Mouse (Mus musculus) intestine, embryonic 15.5 days (tissue): ENCODE results near the gene Nsmf. TPM values are rescaled to one million over a fixed set of nuclear protein-coding genes. Genes with fewer than 3 reads are reported as not detected.

ENCODE experiments used
- ATAC-seq: fragments of 200-750 bp; cut with Nextera tagmentation; 2 replicates; pipeline ENCODE4 v1.8.0; 2017; ENCODE audit warnings: moderate TSS enrichment, moderate library complexity
- H3K27ac ChIP-seq: fragments of 300-500 bp; sonication (generic); 2 replicates; pipeline ENCODE4 v1.5.1; 2015; ENCODE audit warnings: mild to moderate bottlenecking, inconsistent platforms
- H3K27me3 ChIP-seq: fragments of 300-500 bp; sonication (generic); replicated peaks from 2 replicates; pipeline ENCODE4 v1.6.1; 2015; ENCODE audit warnings: inconsistent platforms
- H3K36me3 ChIP-seq: fragments of 300-500 bp; sonication (generic); 2 replicates; pipeline ENCODE4 v1.6.1; 2015; ENCODE audit warnings: inconsistent platforms
- H3K4me1 ChIP-seq: fragments of 300-500 bp; sonication (generic); replicated peaks from 2 replicates; pipeline ENCODE4 v1.6.1; 2015; ENCODE audit warnings: inconsistent platforms
- H3K4me2 ChIP-seq: fragments of 300-500 bp; sonication (generic); replicated peaks from 2 replicates; pipeline ENCODE4 v1.6.1; 2015; ENCODE audit warnings: mild to moderate bottlenecking, inconsistent platforms
- H3K4me3 ChIP-seq: fragments of 300-500 bp; sonication (generic); replicated peaks from 2 replicates; pipeline ENCODE4 v1.5.1; 2015; ENCODE audit warnings: inconsistent platforms
- H3K9ac ChIP-seq: fragments of 300-500 bp; sonication (generic); 2 replicates; pipeline ENCODE4 v1.6.1; 2015; ENCODE audit warnings: inconsistent platforms
- H3K9me3 ChIP-seq: fragments of 300-500 bp; sonication (generic); 2 replicates; pipeline ENCODE4 v1.6.1; 2016; ENCODE audit warnings: inconsistent platforms
- WGBS: fragments of 180-500 bp; shearing (Covaris S2); methylation state at CpG from one replicate; pipeline ENCODE4 v1.1.7; 2015; 5-methylcytosine and 5-hydroxymethylcytosine counted together
- polyA plus RNA-seq: library from polyadenylated mRNA; unstranded; fragments of >200 nt; fragmentation: Nextera tagmentation; extraction: Ambion mirVana; gene quantifications from 2 replicates; pipeline ENCODE4 v1.2.1, GENCODE M21; 2015

Nsmf gene
- polyA plus RNA-seq, 1 experiment from 2014 or later: 48.8 TPM

DNA sequence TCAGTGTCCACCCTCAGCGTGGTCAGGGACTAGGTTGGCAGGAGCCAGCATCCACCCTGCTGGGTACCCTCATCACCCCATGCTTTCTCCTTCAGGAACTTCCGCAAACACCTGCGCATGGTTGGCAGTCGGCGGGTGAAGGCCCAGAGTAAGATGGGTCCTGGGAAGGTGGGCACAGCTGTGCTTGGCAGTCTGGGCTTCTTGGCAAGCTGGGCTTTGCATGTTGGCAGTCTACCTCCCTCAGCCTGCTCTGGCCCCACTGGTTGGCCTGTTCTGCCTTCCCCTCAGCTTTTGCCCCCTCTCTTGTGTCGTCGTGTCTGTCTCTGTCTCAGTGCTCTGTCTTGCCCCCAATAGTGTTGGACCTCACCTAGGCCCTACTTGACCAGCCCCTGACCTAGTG is 4.8 kb downstream of the Nsmf start:
- Histone ChIP-seq H3K4me3 (no peak overlapping the region), H3K27me3 (no peaks in the 10 kb centered on the region), H3K9me3 (no peaks in the 10 kb centered on the region), H3K27ac (no peak overlapping the region), H3K4me1 (peaks cover 15% of the 10 kb centered on the region), H3K36me3 (0 out of 2 replicates have a peak, but pooled peaks cover 5% of the 10 kb centered on the region), H3K4me2 (no peak overlapping the region), H3K9ac (no peak overlapping the region)
- ATAC-seq: no peak
- WGBS: 95% methylated on average over 7 of the region's 7 CpGs

DNA sequence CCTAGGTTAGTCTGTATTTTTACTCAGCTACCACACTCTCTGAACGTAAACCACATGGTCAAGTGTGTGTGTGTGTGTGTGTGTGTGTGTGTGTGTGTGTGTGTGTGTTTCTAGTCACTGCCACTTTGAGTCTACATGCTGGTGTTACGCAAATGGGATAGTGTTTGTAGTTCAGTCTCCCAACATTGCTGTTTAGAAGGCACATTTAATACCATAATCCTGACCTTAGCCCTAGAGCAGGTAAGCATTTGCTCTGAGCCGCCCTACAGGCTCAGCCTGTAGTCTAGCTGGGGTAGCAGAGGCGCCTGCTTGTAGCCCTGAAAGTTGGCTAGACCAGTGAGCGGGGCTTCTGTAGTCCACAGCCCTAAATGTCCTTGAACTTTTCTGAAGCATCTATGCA is 9.4 kb downstream of the Nsmf start:
- no peak for ATAC-seq
- H3K27me3 ChIP-seq: no peaks in the 10 kb centered on the region
- WGBS: 90% methylated on average over 5 of the region's 5 CpGs
- 0 out of 2 replicates have a peak, but pooled peaks cover 5% of the 10 kb centered on the region for H3K36me3 ChIP-seq
- no peak overlapping the region for H3K4me3 ChIP-seq
- H3K4me1 ChIP-seq: no peaks in the 10 kb centered on the region
- H3K4me2 ChIP-seq: no peak overlapping the region
- no peak overlapping the region for H3K9ac ChIP-seq
- no peaks in the 10 kb centered on the region for H3K9me3 ChIP-seq
- H3K27ac ChIP-seq: no peak overlapping the region

DNA sequence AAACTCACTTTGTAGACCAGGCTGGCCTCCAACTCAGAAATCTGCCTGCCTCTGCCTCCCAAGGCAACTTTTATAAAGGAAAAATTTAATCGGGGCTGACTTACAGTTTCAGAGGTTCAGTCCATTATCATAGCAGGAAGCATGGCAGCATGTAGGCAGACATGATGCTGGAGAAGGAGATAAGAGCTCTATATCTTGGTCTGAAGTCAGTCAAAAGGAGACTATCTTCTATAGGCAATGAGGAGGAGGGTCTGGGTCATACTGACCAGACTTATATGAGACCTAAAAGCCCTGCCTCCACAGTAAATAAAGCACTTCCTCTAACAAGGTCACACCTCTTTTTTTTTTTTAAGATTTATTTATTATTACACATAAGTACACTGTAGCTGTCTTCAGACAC is 10.1 kb downstream of the Nsmf start:
- H3K9me3 ChIP-seq: no peaks in the 10 kb centered on the region
- H3K27me3 ChIP-seq: no peaks in the 10 kb centered on the region
- 86% methylated on average over 1 of the region's 1 CpGs for WGBS
- H3K36me3 ChIP-seq: 0 out of 2 replicates have a peak, but pooled peaks cover 5% of the 10 kb centered on the region
- H3K4me2 ChIP-seq: no peak overlapping the region
- ATAC-seq: no peak
- H3K4me1 ChIP-seq: no peaks in the 10 kb centered on the region
- H3K4me3 ChIP-seq: no peak overlapping the region
- H3K27ac ChIP-seq: no peak overlapping the region
- no peak overlapping the region for H3K9ac ChIP-seq

DNA sequence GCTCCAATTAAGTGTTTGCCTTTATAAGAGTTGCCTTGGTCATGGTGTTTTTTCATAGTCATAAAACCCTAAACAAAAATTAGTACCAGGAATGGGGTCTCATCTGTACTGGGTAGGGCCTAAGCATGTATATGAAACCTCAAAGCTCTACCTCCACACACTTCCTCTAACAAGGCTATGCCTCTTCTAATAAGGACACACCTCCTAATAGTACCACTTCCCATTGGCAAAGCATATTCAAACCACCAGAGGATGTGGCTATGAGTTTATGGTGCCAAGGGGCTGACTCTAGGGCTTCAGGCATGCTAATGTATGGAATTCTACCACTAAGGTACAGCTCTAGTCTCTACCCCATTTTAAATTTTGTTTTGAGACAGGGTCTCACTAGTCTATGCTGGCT is 11.4 kb downstream of the Nsmf start:
- Histone ChIP-seq H3K27me3 (no peaks in the 10 kb centered on the region), H3K4me1 (no peaks in the 10 kb centered on the region), H3K4me3 (no peak overlapping the region), H3K9ac (no peak overlapping the region), H3K36me3 (no peaks in the 10 kb centered on the region), H3K9me3 (no peaks in the 10 kb centered on the region), H3K27ac (no peak overlapping the region), H3K4me2 (no peak overlapping the region)
- no peak for ATAC-seq

DNA sequence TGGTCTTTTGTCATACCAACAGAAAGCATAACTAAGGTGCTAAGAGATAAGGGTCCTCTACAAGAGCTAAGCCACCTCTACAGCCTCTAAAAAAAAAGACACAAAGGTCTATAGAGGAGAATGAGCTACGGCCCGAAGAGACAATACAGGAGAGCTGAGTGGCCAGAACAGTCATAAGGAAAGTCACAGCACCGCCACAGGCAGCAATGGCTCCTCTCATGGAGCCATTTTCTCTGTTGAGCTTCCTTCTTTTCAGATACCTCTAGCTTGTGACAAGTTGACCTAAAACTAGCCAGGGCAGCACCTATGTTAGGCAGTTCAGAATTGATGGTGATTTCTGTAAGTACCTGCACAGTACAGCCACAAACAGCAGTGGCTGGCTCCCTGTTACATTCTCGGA is 12.4 kb downstream of the Nsmf start:
- Histone ChIP-seq H3K27me3 (no peaks in the 10 kb centered on the region), H3K4me1 (no peaks in the 10 kb centered on the region), H3K4me2 (no peak overlapping the region), H3K4me3 (no peak overlapping the region), H3K36me3 (no peaks in the 10 kb centered on the region), H3K9me3 (no peaks in the 10 kb centered on the region), H3K9ac (no peak overlapping the region), H3K27ac (no peak overlapping the region)
- ATAC-seq: no peak
- 78% methylated on average over 4 of the region's 4 CpGs for WGBS

DNA sequence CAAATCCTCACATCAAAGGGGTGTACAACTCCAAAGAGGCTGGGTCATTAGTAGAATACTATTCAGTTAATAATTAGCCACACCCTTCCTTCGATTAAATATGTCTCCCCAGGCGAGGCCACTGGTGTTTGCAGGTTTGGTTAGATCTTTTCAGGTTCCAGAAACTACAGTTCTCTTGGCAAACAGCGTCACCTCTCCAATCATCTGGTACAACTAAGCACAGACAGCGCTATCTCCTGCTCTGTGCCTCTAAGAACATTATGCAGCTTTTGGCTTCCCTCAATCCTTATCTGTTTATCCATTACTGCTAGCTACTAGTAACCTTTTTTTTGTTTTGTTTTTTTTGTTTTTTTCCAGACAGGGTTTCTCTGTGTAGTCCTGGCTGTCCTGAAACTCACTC is 15.4 kb downstream of the Nsmf start:
- no peaks in the 10 kb centered on the region for H3K36me3 ChIP-seq
- WGBS: 70% methylated on average over 4 of the region's 4 CpGs
- no peak for ATAC-seq
- no peak overlapping the region for H3K27ac ChIP-seq
- no peaks in the 10 kb centered on the region for H3K9me3 ChIP-seq
- no peak overlapping the region for H3K9ac ChIP-seq
- no peaks in the 10 kb centered on the region for H3K4me1 ChIP-seq
- H3K4me3 ChIP-seq: no peak overlapping the region
- H3K27me3 ChIP-seq: no peaks in the 10 kb centered on the region
- H3K4me2 ChIP-seq: no peak overlapping the region

DNA sequence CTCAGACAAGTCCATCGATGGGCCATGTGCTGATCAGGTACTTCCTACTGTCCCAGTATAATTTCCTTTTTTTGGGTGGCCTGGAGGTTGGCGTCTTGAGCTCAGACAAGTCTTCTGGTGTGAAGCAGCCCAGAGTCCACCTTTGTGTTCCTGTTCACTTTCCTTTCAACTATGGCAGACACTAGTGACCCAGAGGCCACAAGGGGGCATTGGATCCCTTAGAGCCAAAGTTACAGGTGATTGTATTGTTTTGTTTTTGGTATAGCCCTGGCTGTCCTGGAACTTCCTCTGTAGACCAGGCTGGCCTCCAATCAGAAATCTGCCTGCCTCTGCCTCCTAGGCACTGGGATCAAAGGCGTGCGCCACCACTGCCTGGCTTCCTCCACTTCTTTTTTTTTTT is 18.2 kb downstream of the Nsmf start:
- H3K27me3 ChIP-seq: no peaks in the 10 kb centered on the region
- no peak for ATAC-seq
- 0 out of 2 replicates have a peak, but pooled peaks cover 3% of the 10 kb centered on the region for H3K4me1 ChIP-seq
- H3K36me3 ChIP-seq: no peaks in the 10 kb centered on the region
- H3K9me3 ChIP-seq: no peaks in the 10 kb centered on the region
- H3K4me2 ChIP-seq: no peak overlapping the region
- 88% methylated on average over 4 of the region's 4 CpGs for WGBS
- H3K9ac ChIP-seq: no peak overlapping the region
- H3K27ac ChIP-seq: no peak overlapping the region
- no peak overlapping the region for H3K4me3 ChIP-seq

DNA sequence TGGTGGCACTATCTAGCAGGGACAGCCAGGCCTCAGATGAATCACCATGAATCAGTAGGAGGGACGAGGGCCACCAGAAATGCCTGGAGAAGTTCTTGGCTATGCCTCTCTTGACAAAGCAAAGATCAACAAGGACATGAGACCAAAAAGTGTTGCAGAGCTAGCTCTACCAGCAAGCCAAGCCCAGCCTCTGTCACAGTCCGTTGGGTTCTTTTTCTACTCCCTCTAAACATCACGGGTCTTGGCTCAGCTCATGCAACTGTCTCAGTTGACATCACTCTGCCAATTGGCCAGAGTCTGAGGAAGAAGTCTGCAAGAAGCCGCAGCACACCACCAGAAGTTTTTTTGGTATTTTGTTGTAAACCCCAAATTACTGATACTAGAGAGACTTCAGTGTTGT is 21.4 kb downstream of the Nsmf start:
- Histone ChIP-seq H3K4me1 (0 out of 2 replicates have a peak, but pooled peaks cover 3% of the 10 kb centered on the region), H3K4me2 (no peak overlapping the region), H3K9ac (no peak overlapping the region), H3K36me3 (no peaks in the 10 kb centered on the region), H3K9me3 (no peaks in the 10 kb centered on the region), H3K27me3 (no peaks in the 10 kb centered on the region), H3K4me3 (no peak overlapping the region), H3K27ac (no peak overlapping the region)
- no peak for ATAC-seq
- 61% methylated on average over 4 of the region's 4 CpGs for WGBS

DNA sequence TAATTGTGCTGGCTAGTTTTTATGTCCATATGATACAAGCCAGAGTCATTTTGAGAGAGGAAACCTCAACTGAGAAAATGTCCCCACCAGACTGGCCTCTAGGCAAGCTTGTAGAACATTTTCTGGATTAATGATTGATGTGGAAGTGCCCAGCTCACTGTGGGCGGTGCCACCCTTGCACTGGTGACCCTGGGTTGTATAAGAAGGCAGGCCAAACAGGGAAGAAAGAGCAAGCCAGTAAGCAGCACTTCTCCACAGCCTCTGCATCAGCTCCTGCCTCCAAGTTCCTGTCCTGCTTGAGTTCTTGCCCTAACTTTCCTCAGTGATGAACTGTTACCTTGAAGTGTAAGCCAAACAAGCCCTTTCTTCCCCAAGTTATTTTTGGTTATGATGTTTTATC is 24.8 kb downstream of the Nsmf start:
- no peaks in the 10 kb centered on the region for H3K9me3 ChIP-seq
- no peaks in the 10 kb centered on the region for H3K36me3 ChIP-seq
- H3K27ac ChIP-seq: peak overlapping the region; percentile 25; the same call in 1 of the 2 replicates
- H3K4me1 ChIP-seq: 0 out of 2 replicates have a peak, but pooled peaks cover 7% of the 10 kb centered on the region
- H3K4me2 ChIP-seq: no peak overlapping the region
- ATAC-seq: peak; percentile 55
- H3K9ac ChIP-seq: no peak overlapping the region
- no peak overlapping the region for H3K4me3 ChIP-seq
- H3K27me3 ChIP-seq: no peaks in the 10 kb centered on the region
- WGBS: 50% methylated on average over 1 of the region's 1 CpGs

DNA sequence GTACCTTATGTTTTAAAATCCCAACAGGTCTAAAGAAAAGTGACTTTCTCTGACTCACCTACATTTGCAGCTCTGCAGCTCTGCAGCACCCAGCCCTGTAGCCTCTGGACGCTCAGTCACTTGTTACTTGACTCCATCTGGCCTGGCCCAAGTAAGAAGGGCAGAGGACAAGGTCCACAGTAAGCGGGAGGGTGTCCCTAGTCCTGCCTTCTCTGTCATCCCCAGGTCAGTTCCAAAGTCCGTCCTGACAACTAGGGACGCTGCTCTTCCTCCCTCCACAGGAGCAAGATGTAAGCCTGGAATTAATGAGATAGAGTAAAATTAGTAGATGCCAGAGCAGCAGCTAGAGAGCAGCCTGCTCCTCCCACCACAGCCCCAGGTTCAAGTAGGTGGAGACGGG is 25.9 kb downstream of the Nsmf start, which contains the start of gene Entpd8:
Gene Entpd8 (plus strand): TSS at position 229 of the 400 bp plus-strand sequence.
- Histone ChIP-seq H3K9me3 (no peaks in the 10 kb centered on the region), H3K27me3 (no peaks in the 10 kb centered on the region), H3K4me3 (peak within 1 kb of the TSS; percentile 13; the same call in 1 of the 2 replicates), H3K4me1 (0 out of 2 replicates have a peak, but pooled peaks cover 7% of the 10 kb centered on the region), H3K27ac (peak within 1 kb of the TSS; percentile 79), H3K9ac (no peak within 1 kb of the TSS), H3K4me2 (peak within 1 kb of the TSS; percentile 34), H3K36me3 (no peaks in the 10 kb centered on the region)
- peak; percentile 89 for ATAC-seq
- WGBS: 36% methylated on average over 5 of the region's 5 CpGs

DNA sequence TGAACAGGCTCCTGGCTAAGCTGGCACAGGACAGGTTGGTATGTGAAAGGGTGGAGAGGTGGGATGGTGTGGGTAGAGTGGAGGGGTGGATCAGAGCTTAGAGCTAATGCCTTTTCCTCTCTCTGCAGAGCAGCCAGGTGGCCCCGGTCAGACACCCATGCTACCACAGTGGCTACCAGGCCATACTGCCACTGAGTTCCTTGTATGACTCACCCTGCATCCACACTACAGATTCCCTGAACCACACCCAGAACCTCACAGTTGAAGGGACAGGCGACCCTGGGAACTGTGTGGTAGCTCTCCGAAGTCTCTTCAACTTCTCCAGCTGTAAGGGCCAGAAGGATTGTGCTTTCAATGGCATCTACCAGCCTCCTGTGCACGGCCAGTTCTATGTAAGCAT is 29.5 kb downstream of the Nsmf start:
- Histone ChIP-seq H3K27me3 (no peaks in the 10 kb centered on the region), H3K9me3 (no peaks in the 10 kb centered on the region), H3K4me2 (no peak overlapping the region), H3K9ac (no peak overlapping the region), H3K4me1 (0 out of 2 replicates have a peak, but pooled peaks cover 4% of the 10 kb centered on the region), H3K27ac (no peak overlapping the region), H3K4me3 (no peak overlapping the region), H3K36me3 (no peaks in the 10 kb centered on the region)
- 79% methylated on average over 4 of the region's 4 CpGs for WGBS
- ATAC-seq: peak; percentile 44; the same call in 1 of the 2 replicates

DNA sequence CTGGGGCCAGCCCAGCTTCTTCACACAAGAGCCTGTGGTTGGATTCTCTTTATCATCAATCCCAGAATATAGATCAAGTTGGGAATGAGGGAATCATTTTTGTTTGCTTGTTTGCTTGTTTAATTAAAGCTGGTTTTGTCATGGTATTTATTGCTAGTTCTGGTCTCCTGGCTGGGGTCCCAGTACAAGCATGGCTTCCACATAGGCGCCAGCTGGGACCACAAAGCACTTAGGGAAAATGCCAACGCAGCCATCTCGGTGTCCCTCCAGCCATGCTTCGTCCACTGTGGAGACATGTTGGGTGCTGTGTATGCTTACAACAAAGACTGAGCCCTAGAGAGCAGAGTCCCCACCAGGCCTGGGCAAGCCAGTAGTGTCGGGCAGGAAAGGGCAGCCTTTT is 31.4 kb downstream of the Nsmf start:
- Histone ChIP-seq H3K36me3 (no peaks in the 10 kb centered on the region), H3K27me3 (no peaks in the 10 kb centered on the region), H3K4me2 (no peak overlapping the region), H3K9ac (no peak overlapping the region), H3K4me1 (0 out of 2 replicates have a peak, but pooled peaks cover 4% of the 10 kb centered on the region), H3K27ac (no peak overlapping the region), H3K9me3 (no peaks in the 10 kb centered on the region), H3K4me3 (no peak overlapping the region)
- WGBS: 89% methylated on average over 5 of the region's 5 CpGs
- ATAC-seq: no peak

DNA sequence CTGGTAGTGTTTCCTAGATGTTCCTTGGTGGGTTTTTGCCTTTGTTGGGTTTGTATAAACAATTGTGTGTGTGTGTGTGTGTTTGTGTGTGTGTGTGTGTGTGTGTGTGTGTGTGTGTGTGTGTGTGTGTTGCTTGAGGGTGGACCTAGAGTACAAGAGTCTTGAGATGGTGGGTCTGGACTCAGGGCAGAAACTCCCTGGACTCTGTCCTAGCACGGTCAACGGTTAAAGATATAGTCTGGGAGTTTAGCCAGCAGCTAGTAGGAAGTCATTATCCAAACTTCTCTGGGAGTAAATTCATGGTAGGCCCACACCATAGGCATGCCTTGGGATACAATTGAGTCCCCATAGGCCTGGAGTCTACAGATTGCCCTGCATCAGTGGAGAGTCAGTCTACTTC is 33.7 kb downstream of the Nsmf start:
- Histone ChIP-seq H3K9me3 (no peaks in the 10 kb centered on the region), H3K9ac (no peak overlapping the region), H3K4me1 (no peaks in the 10 kb centered on the region), H3K36me3 (no peaks in the 10 kb centered on the region), H3K4me2 (no peak overlapping the region), H3K4me3 (no peak overlapping the region), H3K27ac (no peak overlapping the region), H3K27me3 (no peaks in the 10 kb centered on the region)
- ATAC-seq: no peak
- 85% methylated on average over 2 of the region's 2 CpGs for WGBS
